Comparison of ENCODE assay signal across 1 mouse cellular context in genomic region chr11:77467784-77468183, GRCm38 (mm10).
TF ChIP-seq lines count a peak whose summit lies in the region.

No protein-coding gene starts in this region.

TF ChIP-seq in C2C12, 6 proteins besides CTCF, POLR2A, EP300 and RAD21:
- no peak for TF ChIP-seq MYOG (IDR thresholded peaks at IDR 0.05; ENCODE audit: control insufficient read depth, extremely low read depth, insufficient read length)
TF ChIP-seq in C2C12: peak in this region for 0.
